Mouse (Mus musculus) neural tube, embryonic 13.5 days (tissue): ENCODE results near the gene Adgrf3. TPM values are rescaled to one million over a fixed set of nuclear protein-coding genes. Genes with fewer than 3 reads are reported as not detected.

Experiments
- microRNA counts: library from miRNA; unstranded; fragments of <30 nt; microRNA quantifications from one replicate; lab custom pipeline; 2016
- microRNA-seq: library from miRNA; unstranded; fragments of <30 nt; microRNA quantifications from one replicate; pipeline ENCODE4, GENCODE M21; 2016
- polyA plus RNA-seq: library from polyadenylated mRNA; unstranded; fragments of >200 nt; fragmentation: Nextera tagmentation; extraction: Ambion mirVana; gene quantifications from 2 replicates; pipeline ENCODE4 v1.2.1, GENCODE M21; 2015

Gene Adgrf3
- polyA plus RNA-seq, 1 experiment from 2014 or later = not detected

MicroRNAs within 50 kb of the gene (microRNA counts, 519-probe panel; counts per million panel counts)
- microRNA mmu-miR-1960 (lab: Ali Mortazavi, UCI) = 837 counts per million, percentile 1 among the panel's probes with 10 or more counts

Small RNA genes lying within 50 kb of the gene (microRNA-seq; reads per million reads assigned to microRNA genes)
- gene Mir1960 = not detected

Other genes with a start within 250 kb of the Adgrf3 start
- gene Il6, start 192.6 kb downstream of the Adgrf3 start, polyA plus RNA-seq = not detected in 2 replicates
- gene Tyms, start 132.1 kb downstream of the Adgrf3 start, polyA plus RNA-seq = 52.8 and 67.6 TPM in 2 replicates
- gene Garem2, start 100.6 kb downstream of the Adgrf3 start, polyA plus RNA-seq = 15.6 and 17.2 TPM in 2 replicates
- gene 3110082J24Rik, start 99.6 kb downstream of the Adgrf3 start, polyA plus RNA-seq = 5.1 and 5.8 TPM in 2 replicates
- gene Hadha, start 50.6 kb downstream of the Adgrf3 start, polyA plus RNA-seq = 82.3 and 87.1 TPM in 2 replicates
- gene Hadhb, start 50.5 kb downstream of the Adgrf3 start, polyA plus RNA-seq = 81.2 and 81.5 TPM in 2 replicates
- gene Selenoi, start 26.9 kb upstream of the Adgrf3 start, polyA plus RNA-seq = 23.8 and 27.0 TPM in 2 replicates
- 2.6 and 2.7 TPM in 2 replicates for gene Drc1, start 75.7 kb upstream of the Adgrf3 start, polyA plus RNA-seq